Mouse (Mus musculus): ENCODE measurements at regions not wholly inside any gene's neighbourhood (a gene's known extent, or its start where the extent isn't known, plus 50 kb on each side); places are given as distances from the start of the nearest gene placed in this dataset.

DNA sequence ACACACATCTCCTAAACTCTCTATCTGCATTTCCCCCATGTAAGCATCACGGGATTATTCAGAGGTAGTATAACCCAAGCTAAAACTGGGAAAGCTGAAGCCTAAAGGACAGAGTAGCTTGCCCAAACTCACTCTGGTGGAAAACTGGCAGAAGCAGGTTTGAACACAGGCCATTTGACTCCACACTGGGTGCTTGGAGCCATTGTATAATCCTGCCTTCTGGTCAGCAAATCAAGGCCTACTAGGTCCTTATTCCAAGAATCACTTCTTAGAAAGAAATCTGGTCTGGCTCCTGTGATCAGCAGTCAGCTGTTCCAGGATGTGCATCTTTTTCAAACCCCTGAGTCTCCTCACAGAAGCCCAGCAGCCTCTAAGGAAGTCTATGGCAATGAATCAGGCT lies 582.4 kb downstream of the Nfib start:
- in situ Hi-C loops (cut with MboI; ENCODE audit: low sequenced_read_pairs in 2 of 2, unreplicated experiment in 2 of 2): no loop called here
- Histone ChIP-seq H3K9me3 (ENCODE audit: control insufficient read depth, insufficient read depth, low read depth, low read length) (no peaks in the 10 kb centered on the region), H3K4me3 (ENCODE audit: insufficient read depth in 1 of 2, low read depth in 1 of 2, low read length in 2 of 2, poor library complexity in 1 of 2, severe bottlenecking in 1 of 2) (no peak overlapping the region), H3K9ac (ENCODE audit: insufficient read depth, low read depth, low read length, poor library complexity, severe bottlenecking) (no peak overlapping the region), H3K36me3 (ENCODE audit: control insufficient read depth, insufficient read depth, low read length, poor library complexity, severe bottlenecking) (no peaks in the 10 kb centered on the region), H3K4me1 (ENCODE audit: control insufficient read depth in 2 of 2, insufficient read depth in 2 of 2, low read length in 2 of 2, poor library complexity in 1 of 2) (no peaks in the 10 kb centered on the region), H3K27ac (ENCODE audit: insufficient read depth, low read depth, low read length, poor library complexity, severe bottlenecking) (no peak overlapping the region)
- no peak for TF ChIP-seq ZC3H11A (IDR thresholded peaks at IDR 0.05; ENCODE audit: borderline replicate concordance, low read depth, low read length)
- no peak for TF ChIP-seq MAFK (IDR thresholded peaks at IDR 0.05; ENCODE audit: insufficient read depth, low read depth, low read length)
- no peak for TF ChIP-seq HCFC1 (IDR thresholded peaks at IDR 0.05; ENCODE audit: borderline replicate concordance, insufficient read depth, low read length)
- no peak for TF ChIP-seq CHD2 (IDR thresholded peaks at IDR 0.05; ENCODE audit: low read depth, low read length)
- TF ChIP-seq ZNF384 (IDR thresholded peaks at IDR 0.05; ENCODE audit: low read depth, low read length): no peak
- no peak for DNase-seq (ENCODE audit: low read depth, low spot score)

DNA sequence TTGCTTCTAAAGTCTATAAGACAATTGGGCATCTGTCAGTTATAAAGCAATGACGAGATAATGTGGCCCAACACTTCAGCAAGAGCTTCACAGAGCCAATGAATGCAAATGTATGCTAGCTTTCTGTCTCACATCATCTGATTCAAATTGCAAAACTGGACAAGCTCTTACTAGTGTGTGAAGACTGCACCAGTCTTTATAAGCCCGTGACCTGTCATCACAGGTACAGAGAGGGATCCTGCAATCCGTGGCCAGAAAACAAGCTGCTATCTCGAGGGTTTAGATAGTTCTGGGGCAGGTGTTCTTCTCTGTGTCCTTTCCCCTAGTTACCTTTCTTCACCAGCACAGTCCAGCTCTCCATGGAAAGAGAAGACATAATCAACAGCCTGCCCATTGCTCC lies 584.8 kb downstream of the Nfib start:
- no peak for TF ChIP-seq ZC3H11A (IDR thresholded peaks at IDR 0.05; ENCODE audit: borderline replicate concordance, low read depth, low read length)
- TF ChIP-seq ZNF384 (IDR thresholded peaks at IDR 0.05; ENCODE audit: low read depth, low read length): no peak
- no peak for TF ChIP-seq CHD2 (IDR thresholded peaks at IDR 0.05; ENCODE audit: low read depth, low read length)
- no peak for TF ChIP-seq MAFK (IDR thresholded peaks at IDR 0.05; ENCODE audit: insufficient read depth, low read depth, low read length)
- TF ChIP-seq HCFC1 (IDR thresholded peaks at IDR 0.05; ENCODE audit: borderline replicate concordance, insufficient read depth, low read length): no peak
- H3K27ac ChIP-seq (ENCODE audit: insufficient read depth, low read depth, low read length, poor library complexity, severe bottlenecking): no peak overlapping the region
- no peaks in the 10 kb centered on the region for H3K4me1 ChIP-seq (ENCODE audit: control insufficient read depth in 2 of 2, insufficient read depth in 2 of 2, low read length in 2 of 2, poor library complexity in 1 of 2)
- H3K9me3 ChIP-seq (ENCODE audit: control insufficient read depth, insufficient read depth, low read depth, low read length): no peaks in the 10 kb centered on the region
- no peaks in the 10 kb centered on the region for H3K36me3 ChIP-seq (ENCODE audit: control insufficient read depth, insufficient read depth, low read length, poor library complexity, severe bottlenecking)
- H3K4me3 ChIP-seq (ENCODE audit: insufficient read depth in 1 of 2, low read depth in 1 of 2, low read length in 2 of 2, poor library complexity in 1 of 2, severe bottlenecking in 1 of 2): no peak overlapping the region
- DNase-seq (ENCODE audit: low read depth, low spot score): no peak
- in situ Hi-C loops (cut with MboI; ENCODE audit: low sequenced_read_pairs in 2 of 2, unreplicated experiment in 2 of 2): no loop called here
- no peak overlapping the region for H3K9ac ChIP-seq (ENCODE audit: insufficient read depth, low read depth, low read length, poor library complexity, severe bottlenecking)

DNA sequence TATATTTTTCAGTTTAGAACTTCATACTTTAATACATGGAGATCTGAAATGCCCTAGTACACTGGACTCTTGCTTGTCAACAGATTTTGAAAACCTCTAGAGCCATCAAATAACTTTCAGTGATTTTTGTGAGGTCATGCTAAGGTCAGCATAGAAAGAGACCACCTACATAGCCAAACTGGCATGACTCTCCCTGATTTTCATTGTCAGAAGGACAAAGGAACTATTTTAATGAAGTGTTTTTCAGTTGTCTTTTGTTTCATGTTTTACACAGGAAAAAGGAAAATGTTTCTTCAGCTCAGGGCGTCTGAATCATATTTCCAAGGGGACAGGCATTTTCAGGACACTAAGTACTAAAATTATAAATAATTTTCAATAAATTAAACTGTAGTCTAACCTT lies 585.2 kb downstream of the Nfib start:
- Histone ChIP-seq H3K9ac (ENCODE audit: insufficient read depth, low read depth, low read length, poor library complexity, severe bottlenecking) (no peak overlapping the region), H3K36me3 (ENCODE audit: control insufficient read depth, insufficient read depth, low read length, poor library complexity, severe bottlenecking) (no peaks in the 10 kb centered on the region), H3K4me3 (ENCODE audit: insufficient read depth in 1 of 2, low read depth in 1 of 2, low read length in 2 of 2, poor library complexity in 1 of 2, severe bottlenecking in 1 of 2) (no peak overlapping the region), H3K27ac (ENCODE audit: insufficient read depth, low read depth, low read length, poor library complexity, severe bottlenecking) (no peak overlapping the region), H3K9me3 (ENCODE audit: control insufficient read depth, insufficient read depth, low read depth, low read length) (no peaks in the 10 kb centered on the region), H3K4me1 (ENCODE audit: control insufficient read depth in 2 of 2, insufficient read depth in 2 of 2, low read length in 2 of 2, poor library complexity in 1 of 2) (no peaks in the 10 kb centered on the region)
- DNase-seq (ENCODE audit: low read depth, low spot score): no peak
- in situ Hi-C loops (cut with MboI; ENCODE audit: low sequenced_read_pairs in 2 of 2, unreplicated experiment in 2 of 2): no loop called here
- TF ChIP-seq HCFC1 (IDR thresholded peaks at IDR 0.05; ENCODE audit: borderline replicate concordance, insufficient read depth, low read length) (no peak), ZNF384 (IDR thresholded peaks at IDR 0.05; ENCODE audit: low read depth, low read length) (no peak), ZC3H11A (IDR thresholded peaks at IDR 0.05; ENCODE audit: borderline replicate concordance, low read depth, low read length) (no peak), MAFK (IDR thresholded peaks at IDR 0.05; ENCODE audit: insufficient read depth, low read depth, low read length) (no peak), CHD2 (IDR thresholded peaks at IDR 0.05; ENCODE audit: low read depth, low read length) (no peak)

DNA sequence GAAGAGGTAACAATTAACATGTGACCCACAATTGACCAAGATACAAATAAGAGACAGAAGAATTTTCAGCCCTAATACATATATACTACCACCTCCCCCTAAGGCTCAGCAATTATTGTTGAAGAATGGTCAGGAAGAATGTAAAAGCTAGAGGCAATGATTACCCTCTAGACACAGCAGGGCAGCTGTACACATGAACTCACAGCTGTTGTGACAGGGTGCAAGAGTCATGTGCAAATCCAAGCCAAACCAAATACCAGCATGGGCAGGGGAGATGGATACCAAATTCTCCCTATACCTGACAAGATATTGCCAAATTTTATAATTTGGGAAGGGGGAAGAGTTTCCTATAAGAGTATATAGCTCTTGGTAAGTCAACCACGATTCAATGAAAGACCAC lies 603.7 kb downstream of the Nfib start:
- no peak for DNase-seq (ENCODE audit: low read depth, low spot score)
- TF ChIP-seq MAFK (IDR thresholded peaks at IDR 0.05; ENCODE audit: insufficient read depth, low read depth, low read length) (no peak), CHD2 (IDR thresholded peaks at IDR 0.05; ENCODE audit: low read depth, low read length) (no peak), ZNF384 (IDR thresholded peaks at IDR 0.05; ENCODE audit: low read depth, low read length) (no peak), HCFC1 (IDR thresholded peaks at IDR 0.05; ENCODE audit: borderline replicate concordance, insufficient read depth, low read length) (no peak), ZC3H11A (IDR thresholded peaks at IDR 0.05; ENCODE audit: borderline replicate concordance, low read depth, low read length) (no peak)

DNA sequence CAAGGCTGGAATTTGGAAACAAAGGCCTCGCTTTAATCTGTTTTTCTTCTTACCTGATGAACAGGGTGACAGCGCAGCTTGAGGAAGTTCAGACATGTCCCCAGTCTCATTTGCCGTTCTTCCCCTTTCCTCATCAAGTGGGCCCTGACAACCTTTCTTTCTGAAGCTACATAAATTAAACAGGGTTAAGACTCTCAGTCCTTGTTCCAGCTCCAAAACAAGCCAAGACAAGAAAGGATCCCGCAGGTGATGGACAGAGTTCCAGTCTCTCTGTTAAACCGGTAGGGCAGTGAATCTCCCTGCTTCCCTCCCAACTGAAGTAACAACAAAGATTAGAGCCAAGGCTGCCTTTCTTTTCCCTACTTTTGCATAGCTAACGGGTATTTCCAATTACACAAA lies 605.6 kb downstream of the Nfib start:
- DNase-seq (ENCODE audit: low read depth, low spot score): no peak
- TF ChIP-seq HCFC1 (IDR thresholded peaks at IDR 0.05; ENCODE audit: borderline replicate concordance, insufficient read depth, low read length): no peak
- no peak for TF ChIP-seq ZNF384 (IDR thresholded peaks at IDR 0.05; ENCODE audit: low read depth, low read length)
- TF ChIP-seq MAFK (IDR thresholded peaks at IDR 0.05; ENCODE audit: insufficient read depth, low read depth, low read length): no peak
- TF ChIP-seq ZC3H11A (IDR thresholded peaks at IDR 0.05; ENCODE audit: borderline replicate concordance, low read depth, low read length): no peak
- no peak for TF ChIP-seq CHD2 (IDR thresholded peaks at IDR 0.05; ENCODE audit: low read depth, low read length)
- H3K9ac ChIP-seq (ENCODE audit: insufficient read depth, low read depth, low read length, poor library complexity, severe bottlenecking): no peak overlapping the region
- no peaks in the 10 kb centered on the region for H3K9me3 ChIP-seq (ENCODE audit: control insufficient read depth, insufficient read depth, low read depth, low read length)
- no peaks in the 10 kb centered on the region for H3K4me1 ChIP-seq (ENCODE audit: control insufficient read depth in 2 of 2, insufficient read depth in 2 of 2, low read length in 2 of 2, poor library complexity in 1 of 2)
- H3K27ac ChIP-seq (ENCODE audit: insufficient read depth, low read depth, low read length, poor library complexity, severe bottlenecking): no peak overlapping the region
- in situ Hi-C loops (cut with MboI; ENCODE audit: low sequenced_read_pairs in 2 of 2, unreplicated experiment in 2 of 2): no loop called here
- H3K4me3 ChIP-seq (ENCODE audit: insufficient read depth in 1 of 2, low read depth in 1 of 2, low read length in 2 of 2, poor library complexity in 1 of 2, severe bottlenecking in 1 of 2): no peak overlapping the region
- no peaks in the 10 kb centered on the region for H3K36me3 ChIP-seq (ENCODE audit: control insufficient read depth, insufficient read depth, low read length, poor library complexity, severe bottlenecking)

More for the DNA sequence above, 603.7 kb downstream of the Nfib start:
- no peak overlapping the region for H3K9ac ChIP-seq (ENCODE audit: insufficient read depth, low read depth, low read length, poor library complexity, severe bottlenecking)
- H3K36me3 ChIP-seq (ENCODE audit: control insufficient read depth, insufficient read depth, low read length, poor library complexity, severe bottlenecking): no peaks in the 10 kb centered on the region
- H3K27ac ChIP-seq (ENCODE audit: insufficient read depth, low read depth, low read length, poor library complexity, severe bottlenecking): no peak overlapping the region
- H3K9me3 ChIP-seq (ENCODE audit: control insufficient read depth, insufficient read depth, low read depth, low read length): no peaks in the 10 kb centered on the region
- no peak overlapping the region for H3K4me3 ChIP-seq (ENCODE audit: insufficient read depth in 1 of 2, low read depth in 1 of 2, low read length in 2 of 2, poor library complexity in 1 of 2, severe bottlenecking in 1 of 2)
- H3K4me1 ChIP-seq (ENCODE audit: control insufficient read depth in 2 of 2, insufficient read depth in 2 of 2, low read length in 2 of 2, poor library complexity in 1 of 2): no peaks in the 10 kb centered on the region
- in situ Hi-C loops (cut with MboI; ENCODE audit: low sequenced_read_pairs in 2 of 2, unreplicated experiment in 2 of 2): no loop called here
